Mouse (Mus musculus) embryonic fibroblast, embryonic 13.5 days (primary cell): ENCODE results near the gene Syngap1.

Experiments used
- CTCF ChIP-seq: IDR thresholded peaks from 2 replicates; pipeline ENCODE4 v1.5.1; 2011; ENCODE audit warnings: mild to moderate bottlenecking, control low read depth, low read length, moderate library complexity, borderline replicate concordance; ENCODE audit not compliant: insufficient read depth
- POLR2A ChIP-seq: IDR thresholded peaks from 2 replicates; pipeline ENCODE4 v1.6.1; 2011; ENCODE audit warnings: low read depth, mild to moderate bottlenecking, control low read depth, low read length, moderate library complexity

GRCm38 (mm10) chr17:26936453-26936852, 4.6 kb upstream of the Syngap1 start:
- TF ChIP-seq CTCF (no peak), POLR2A (no peak)
